Mouse (Mus musculus): ENCODE measurements around the gene Ebf1. TPM values are rescaled to one million over a fixed set of nuclear protein-coding genes. Genes with fewer than 3 reads are reported as not detected.

Gene Ebf1
- polyA plus RNA-seq, 1 experiment: 1.1 TPM

DNA sequence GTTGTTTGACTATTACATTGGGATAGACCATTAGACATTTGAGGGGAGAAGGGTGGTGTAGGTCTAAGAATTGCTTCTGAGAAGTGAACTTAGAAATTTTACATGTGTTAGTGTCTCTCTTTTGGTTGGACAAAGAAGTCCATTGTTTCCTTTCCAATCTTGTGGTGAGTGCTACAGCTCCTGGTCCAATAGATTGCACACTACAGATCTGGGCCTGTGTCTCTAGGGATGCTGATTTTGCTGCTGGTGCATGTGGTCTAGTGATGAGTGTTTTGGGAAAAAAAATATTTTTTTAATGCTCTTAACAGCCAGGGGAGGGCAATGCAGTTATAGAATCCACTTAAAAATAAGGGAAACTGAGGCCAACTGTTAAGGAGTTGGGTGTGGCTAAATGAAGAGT lies 276.9 kb downstream of the Ebf1 start:
- no peaks in the 10 kb centered on the region for H3K27me3 ChIP-seq (ENCODE audit: control insufficient read depth, insufficient read depth, low read length)
- H3K4me3 ChIP-seq (ENCODE audit: control insufficient read depth, low read depth, low read length): no peak overlapping the region
- TF ChIP-seq POLR2A (IDR thresholded peaks at IDR 0.05; ENCODE audit: control insufficient read depth, low read depth, low read length) (no peak), CTCF (IDR thresholded peaks at IDR 0.05; ENCODE audit: control insufficient read depth, insufficient read depth, insufficient replicate concordance, low read depth, low read length) (no peak)
- H3K4me1 ChIP-seq (ENCODE audit: control insufficient read depth, insufficient read depth, low read length): no peaks in the 10 kb centered on the region
- H3K36me3 ChIP-seq (ENCODE audit: control insufficient read depth, insufficient read depth, low read length): no peaks in the 10 kb centered on the region
- H3K27ac ChIP-seq (ENCODE audit: control insufficient read depth, insufficient read depth, low read depth, low read length): no peak overlapping the region

DNA sequence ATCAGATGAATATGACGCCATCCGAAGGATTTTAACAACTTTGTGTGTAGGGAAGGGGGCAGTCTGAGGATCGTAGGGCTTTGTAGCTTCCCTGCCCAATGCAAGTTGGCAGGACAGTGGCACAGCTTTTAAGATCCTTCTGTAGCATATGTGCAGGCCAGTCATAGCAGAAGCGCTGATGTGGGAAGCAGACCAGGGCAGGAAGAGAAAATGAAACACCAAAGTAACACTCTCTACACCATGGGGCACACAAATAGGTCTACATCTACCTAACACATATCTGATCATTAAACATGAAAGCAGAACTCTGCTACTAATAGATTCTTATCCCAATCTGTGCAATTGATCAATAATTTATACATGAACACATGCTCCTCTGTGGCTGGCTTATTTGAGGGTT lies 277.7 kb downstream of the Ebf1 start:
- Histone ChIP-seq H3K27ac (ENCODE audit: control insufficient read depth, insufficient read depth, low read depth, low read length) (no peak overlapping the region), H3K36me3 (ENCODE audit: control insufficient read depth, insufficient read depth, low read length) (no peaks in the 10 kb centered on the region), H3K4me3 (ENCODE audit: control insufficient read depth, low read depth, low read length) (no peak overlapping the region), H3K4me1 (ENCODE audit: control insufficient read depth, insufficient read depth, low read length) (no peaks in the 10 kb centered on the region), H3K27me3 (ENCODE audit: control insufficient read depth, insufficient read depth, low read length) (no peaks in the 10 kb centered on the region)
- TF ChIP-seq POLR2A (IDR thresholded peaks at IDR 0.05; ENCODE audit: control insufficient read depth, low read depth, low read length) (no peak), CTCF (IDR thresholded peaks at IDR 0.05; ENCODE audit: control insufficient read depth, insufficient read depth, insufficient replicate concordance, low read depth, low read length) (no peak)

DNA sequence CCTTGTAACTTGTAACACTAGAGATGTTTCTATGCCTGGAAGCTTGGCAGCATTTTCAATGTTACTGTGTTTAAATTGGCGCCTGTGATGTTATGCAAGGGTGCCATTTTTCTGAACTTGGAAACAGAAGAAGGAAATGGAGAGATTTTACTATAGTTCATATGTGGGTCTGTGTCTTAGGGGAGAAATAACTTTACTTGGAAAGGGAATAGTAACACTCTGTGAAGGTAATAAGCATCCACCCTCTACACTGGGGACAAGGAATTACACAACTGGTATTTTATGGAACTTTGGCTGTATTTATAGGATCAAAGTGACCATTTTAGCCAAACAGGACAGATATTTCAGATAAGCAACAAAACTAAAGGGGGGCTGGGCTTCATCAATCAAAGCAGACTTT lies 278.8 kb downstream of the Ebf1 start:
- Histone ChIP-seq H3K27ac (ENCODE audit: control insufficient read depth, insufficient read depth, low read depth, low read length) (no peak overlapping the region), H3K4me1 (ENCODE audit: control insufficient read depth, insufficient read depth, low read length) (no peaks in the 10 kb centered on the region), H3K36me3 (ENCODE audit: control insufficient read depth, insufficient read depth, low read length) (no peaks in the 10 kb centered on the region), H3K4me3 (ENCODE audit: control insufficient read depth, low read depth, low read length) (no peak overlapping the region), H3K27me3 (ENCODE audit: control insufficient read depth, insufficient read depth, low read length) (no peaks in the 10 kb centered on the region)
- TF ChIP-seq POLR2A (IDR thresholded peaks at IDR 0.05; ENCODE audit: control insufficient read depth, low read depth, low read length): no peak
- TF ChIP-seq CTCF (IDR thresholded peaks at IDR 0.05; ENCODE audit: control insufficient read depth, insufficient read depth, insufficient replicate concordance, low read depth, low read length): no peak

DNA sequence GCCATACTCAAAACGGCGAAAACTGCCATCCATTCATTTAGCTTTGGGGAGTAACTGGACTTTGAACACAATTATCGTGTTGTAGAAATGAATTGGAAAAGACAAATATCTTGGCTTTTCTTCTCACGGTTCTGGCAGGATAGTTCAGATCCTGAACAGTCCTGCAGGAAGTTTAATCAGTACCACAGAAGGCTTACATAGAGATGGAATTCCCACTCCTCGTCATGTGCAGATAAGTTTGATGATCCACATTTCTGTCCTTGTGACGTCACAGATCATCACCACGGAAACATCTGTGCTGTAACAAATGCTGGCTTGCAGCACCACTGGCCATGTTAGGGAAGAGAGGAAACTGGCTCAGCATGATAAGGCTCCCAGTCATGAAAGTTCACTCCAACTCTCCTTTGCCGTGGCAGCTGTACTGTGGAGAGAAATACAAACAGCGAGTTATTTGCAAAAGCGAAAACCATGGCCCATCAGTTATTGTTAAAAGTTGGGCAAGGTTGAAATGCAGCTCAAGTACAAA lies 280.1 kb downstream of the Ebf1 start:
- H3K4me3 ChIP-seq (ENCODE audit: control insufficient read depth, low read depth, low read length): peak overlapping the region; percentile 46; the same call in 1 of the 2 replicates
- no peaks in the 10 kb centered on the region for H3K4me1 ChIP-seq (ENCODE audit: control insufficient read depth, insufficient read depth, low read length)
- no peak for TF ChIP-seq POLR2A (IDR thresholded peaks at IDR 0.05; ENCODE audit: control insufficient read depth, low read depth, low read length)
- TF ChIP-seq CTCF (IDR thresholded peaks at IDR 0.05; ENCODE audit: control insufficient read depth, insufficient read depth, insufficient replicate concordance, low read depth, low read length): no peak
- H3K36me3 ChIP-seq (ENCODE audit: control insufficient read depth, insufficient read depth, low read length): no peaks in the 10 kb centered on the region
- no peak overlapping the region; the same call in 1 of the 2 replicates for H3K27ac ChIP-seq (ENCODE audit: control insufficient read depth, insufficient read depth, low read depth, low read length)
- no peaks in the 10 kb centered on the region for H3K27me3 ChIP-seq (ENCODE audit: control insufficient read depth, insufficient read depth, low read length)

DNA sequence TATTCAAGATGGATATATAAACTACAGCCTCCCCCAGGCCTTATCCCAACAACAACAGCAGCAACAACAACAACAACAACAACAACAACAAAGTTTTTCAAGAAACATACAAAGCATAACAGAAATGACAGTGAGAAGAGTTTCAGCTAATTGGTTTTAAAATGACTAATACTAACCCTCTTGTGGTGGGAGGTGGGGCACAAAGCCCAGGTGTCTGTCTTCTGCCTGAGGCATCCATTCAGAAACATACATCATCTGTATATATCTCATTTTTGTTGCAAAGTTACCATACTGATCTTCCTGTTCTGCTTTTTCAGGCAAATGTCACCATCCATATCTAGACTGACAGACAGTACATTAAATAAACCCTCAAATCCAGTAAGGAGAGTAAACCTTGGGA lies 282.4 kb downstream of the Ebf1 start:
- H3K36me3 ChIP-seq (ENCODE audit: control insufficient read depth, insufficient read depth, low read length): no peaks in the 10 kb centered on the region
- no peak overlapping the region for H3K27ac ChIP-seq (ENCODE audit: control insufficient read depth, insufficient read depth, low read depth, low read length)
- TF ChIP-seq CTCF (IDR thresholded peaks at IDR 0.05; ENCODE audit: control insufficient read depth, insufficient read depth, insufficient replicate concordance, low read depth, low read length) (no peak), POLR2A (IDR thresholded peaks at IDR 0.05; ENCODE audit: control insufficient read depth, low read depth, low read length) (no peak)
- no peak overlapping the region for H3K4me3 ChIP-seq (ENCODE audit: control insufficient read depth, low read depth, low read length)
- H3K27me3 ChIP-seq (ENCODE audit: control insufficient read depth, insufficient read depth, low read length): no peaks in the 10 kb centered on the region
- H3K4me1 ChIP-seq (ENCODE audit: control insufficient read depth, insufficient read depth, low read length): no peaks in the 10 kb centered on the region

DNA sequence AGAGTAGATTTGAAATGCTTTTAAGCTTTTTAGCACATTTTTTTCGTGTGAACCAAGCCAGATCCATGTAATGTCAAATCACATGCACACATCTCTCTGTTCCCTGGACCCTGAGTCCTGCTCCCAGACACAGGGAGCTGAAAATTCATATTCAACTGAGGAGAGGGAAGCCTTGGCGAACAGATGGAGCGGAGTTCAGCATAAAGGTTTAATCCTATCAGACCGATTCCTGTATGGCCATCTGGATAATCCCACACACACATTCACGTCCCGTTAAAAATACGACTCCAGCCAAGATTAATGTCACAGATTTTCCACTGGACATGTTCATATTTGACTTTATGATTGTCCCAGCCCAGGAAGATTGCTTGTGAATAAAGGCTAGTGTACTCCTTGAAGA lies 282.8 kb downstream of the Ebf1 start:
- Histone ChIP-seq H3K36me3 (ENCODE audit: control insufficient read depth, insufficient read depth, low read length) (no peaks in the 10 kb centered on the region), H3K27me3 (ENCODE audit: control insufficient read depth, insufficient read depth, low read length) (no peaks in the 10 kb centered on the region), H3K4me1 (ENCODE audit: control insufficient read depth, insufficient read depth, low read length) (no peaks in the 10 kb centered on the region), H3K4me3 (ENCODE audit: control insufficient read depth, low read depth, low read length) (no peak overlapping the region), H3K27ac (ENCODE audit: control insufficient read depth, insufficient read depth, low read depth, low read length) (no peak overlapping the region)
- no peak for TF ChIP-seq POLR2A (IDR thresholded peaks at IDR 0.05; ENCODE audit: control insufficient read depth, low read depth, low read length)
- no peak for TF ChIP-seq CTCF (IDR thresholded peaks at IDR 0.05; ENCODE audit: control insufficient read depth, insufficient read depth, insufficient replicate concordance, low read depth, low read length)

DNA sequence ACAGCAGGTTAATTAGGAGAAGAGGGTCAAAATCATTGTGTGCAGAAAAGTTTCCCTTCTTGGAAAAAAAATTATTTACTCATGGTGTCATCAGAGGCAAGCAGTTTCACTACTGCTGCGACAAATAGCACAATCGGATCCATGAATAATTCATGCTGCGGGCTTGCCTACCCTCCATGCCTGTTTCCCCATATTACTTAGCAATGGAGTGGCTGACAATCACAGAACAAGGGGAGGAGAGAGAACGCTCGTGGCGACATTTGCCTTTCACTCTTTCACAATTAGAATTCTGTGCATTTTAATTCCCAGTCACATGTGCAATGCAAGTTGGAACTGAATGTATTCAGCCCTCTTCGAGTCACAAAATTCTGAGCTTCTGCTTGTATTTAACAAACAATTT lies 283.4 kb downstream of the Ebf1 start:
- Histone ChIP-seq H3K27ac (ENCODE audit: control insufficient read depth, insufficient read depth, low read depth, low read length) (no peak overlapping the region), H3K4me1 (ENCODE audit: control insufficient read depth, insufficient read depth, low read length) (no peaks in the 10 kb centered on the region), H3K4me3 (ENCODE audit: control insufficient read depth, low read depth, low read length) (no peak overlapping the region), H3K36me3 (ENCODE audit: control insufficient read depth, insufficient read depth, low read length) (no peaks in the 10 kb centered on the region), H3K27me3 (ENCODE audit: control insufficient read depth, insufficient read depth, low read length) (no peaks in the 10 kb centered on the region)
- TF ChIP-seq POLR2A (IDR thresholded peaks at IDR 0.05; ENCODE audit: control insufficient read depth, low read depth, low read length): no peak
- no peak for TF ChIP-seq CTCF (IDR thresholded peaks at IDR 0.05; ENCODE audit: control insufficient read depth, insufficient read depth, insufficient replicate concordance, low read depth, low read length)

DNA sequence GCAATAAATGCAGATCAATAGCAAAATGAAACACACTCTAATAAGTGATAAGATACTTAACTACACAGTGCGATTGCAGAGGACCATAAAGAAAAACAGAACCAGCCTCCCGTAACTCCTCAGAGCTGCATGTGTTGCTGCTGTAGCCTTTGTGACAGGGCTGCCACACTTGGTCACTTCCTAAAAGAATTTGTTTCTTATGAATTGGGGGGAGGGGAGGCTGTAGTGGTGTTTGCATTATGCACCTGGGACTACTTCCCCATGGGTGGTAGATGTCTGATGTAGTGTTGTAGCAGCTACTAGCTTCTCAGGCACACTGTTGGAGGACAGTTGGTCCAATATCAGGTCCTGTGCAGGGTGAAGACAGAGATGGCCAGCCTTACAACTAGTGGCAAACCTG lies 284.6 kb downstream of the Ebf1 start:
- H3K27ac ChIP-seq (ENCODE audit: control insufficient read depth, insufficient read depth, low read depth, low read length): no peak overlapping the region
- H3K4me1 ChIP-seq (ENCODE audit: control insufficient read depth, insufficient read depth, low read length): no peaks in the 10 kb centered on the region
- no peaks in the 10 kb centered on the region for H3K27me3 ChIP-seq (ENCODE audit: control insufficient read depth, insufficient read depth, low read length)
- H3K36me3 ChIP-seq (ENCODE audit: control insufficient read depth, insufficient read depth, low read length): no peaks in the 10 kb centered on the region
- TF ChIP-seq CTCF (IDR thresholded peaks at IDR 0.05; ENCODE audit: control insufficient read depth, insufficient read depth, insufficient replicate concordance, low read depth, low read length) (no peak), POLR2A (IDR thresholded peaks at IDR 0.05; ENCODE audit: control insufficient read depth, low read depth, low read length) (no peak)
- no peak overlapping the region for H3K4me3 ChIP-seq (ENCODE audit: control insufficient read depth, low read depth, low read length)
